Mouse (Mus musculus): Measurements from ENCODE around the gene Naa35.

The Naa35 gene

GRCm38 (mm10) chr13:59674761-59675150 lies 89.7 kb downstream of the Naa35 start:
- DNase-seq, result peak; percentile 39 to 56

DNA sequence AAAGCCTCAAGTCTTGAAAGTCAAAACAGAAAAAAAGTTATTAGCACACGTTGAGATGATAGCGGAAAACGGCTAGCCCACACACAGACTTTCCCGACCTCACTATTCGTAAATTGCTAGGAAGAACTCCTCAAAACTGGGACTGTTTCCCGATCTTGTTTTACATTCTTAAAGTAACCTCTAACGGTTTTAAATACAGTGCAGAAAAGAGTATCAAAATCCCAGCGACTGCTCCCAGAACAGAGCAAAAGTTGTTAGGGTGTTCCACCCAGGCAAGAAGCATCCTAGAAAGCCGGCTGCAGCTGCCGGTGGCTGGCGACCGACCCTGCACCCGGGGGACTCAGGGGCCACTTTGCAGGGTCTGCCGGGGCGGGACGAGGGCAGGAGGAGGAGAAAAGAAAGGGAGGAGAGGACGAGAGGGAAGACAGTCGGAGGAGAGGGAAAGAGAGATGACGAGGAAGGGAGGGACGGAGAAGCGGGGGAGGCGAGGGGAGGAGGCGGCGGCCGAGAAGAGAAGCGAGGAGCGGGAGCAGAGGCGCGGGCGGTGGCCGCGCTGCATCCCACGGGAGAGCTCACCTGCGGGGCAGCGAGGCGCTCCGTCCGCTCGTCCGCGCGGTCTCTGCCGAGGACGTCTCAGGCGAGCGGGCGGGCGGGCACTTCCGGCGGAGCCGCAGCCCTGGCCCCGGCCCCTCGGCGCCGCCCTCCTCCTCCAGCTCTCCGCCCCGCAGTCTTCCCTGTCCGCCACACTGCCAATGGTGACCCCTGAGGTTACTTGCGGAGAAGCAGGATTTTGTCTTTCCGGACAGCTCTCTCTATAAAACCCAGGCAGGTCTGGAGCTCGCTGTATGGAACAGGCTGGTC lies 90.3 kb downstream of the Naa35 start, which contains the start of gene Golm1:
TSS of gene Golm1 (minus strand) at position 661 of the 861 bp plus-strand sequence.
- DNase-seq, result peak; percentile 57 to 69

- no peak for DNase-seq
These were observed 91.5 kb downstream of the Naa35 start for GRCm38 (mm10) chr13:59676316-59677229.

DNA sequence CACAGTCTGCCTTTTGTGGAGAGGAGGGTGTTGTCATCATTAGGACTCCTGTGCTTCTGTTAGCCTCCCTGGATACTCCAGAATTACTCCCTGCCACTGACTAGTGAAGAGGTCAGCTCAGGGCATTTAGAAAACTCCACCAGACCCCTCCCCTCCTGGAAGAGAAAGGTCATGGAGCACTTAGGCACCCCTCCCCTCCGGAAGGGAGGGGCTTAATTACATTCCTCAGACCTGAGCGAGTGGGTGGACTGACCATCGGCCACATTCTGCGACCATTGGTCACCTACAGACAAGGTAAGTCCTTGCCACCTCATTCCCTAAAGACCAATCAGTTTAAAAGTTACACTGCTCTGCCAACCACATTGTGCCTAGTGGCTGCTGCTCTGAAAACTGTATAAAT lies 94.2 kb downstream of the Naa35 start:
- no peak for DNase-seq

- no peak for DNase-seq
These were observed 94.8 kb downstream of the Naa35 start for GRCm38 (mm10) chr13:59679908-59680307.

GRCm38 (mm10) chr13:59682629-59683028 lies 97.6 kb downstream of the Naa35 start:
- no peak for DNase-seq

DNA sequence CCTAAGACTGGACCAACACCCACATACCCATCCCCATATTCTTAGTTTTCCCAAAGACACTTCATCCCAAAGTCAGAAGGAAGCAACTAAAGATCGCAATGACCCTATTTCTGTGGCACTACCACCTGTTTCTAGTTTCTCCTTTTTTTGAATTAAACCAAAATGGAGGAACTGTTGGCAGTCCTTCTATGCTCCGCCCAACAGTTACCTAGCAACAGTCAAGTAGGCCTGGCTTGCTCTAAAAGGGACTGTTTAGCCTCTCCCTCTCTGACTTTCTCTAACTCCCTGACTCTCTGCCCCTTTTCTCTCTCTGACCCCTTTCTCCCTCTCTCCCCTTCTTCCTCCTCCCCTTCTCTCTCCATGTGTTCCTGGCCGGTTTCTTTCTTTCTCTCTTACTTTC lies 100.2 kb downstream of the Naa35 start:
- no peak for DNase-seq

All from cerebellum, postnatal 36 days (tissue).